Mouse (Mus musculus) G1E (cell line): ENCODE results near the gene Caps2.

ENCODE experiments used
- CTCF ChIP-seq: IDR thresholded peaks from 2 replicates; pipeline ENCODE4 v1.5.1; 2012; ENCODE audit warnings: low read depth, low read length, inconsistent platforms, mixed read lengths
- GATA1 ChIP-seq: IDR thresholded peaks from 2 replicates; pipeline ENCODE4 v1.6.1; 2012; ENCODE audit warnings: borderline replicate concordance, low read length, inconsistent platforms, mixed read lengths

DNA sequence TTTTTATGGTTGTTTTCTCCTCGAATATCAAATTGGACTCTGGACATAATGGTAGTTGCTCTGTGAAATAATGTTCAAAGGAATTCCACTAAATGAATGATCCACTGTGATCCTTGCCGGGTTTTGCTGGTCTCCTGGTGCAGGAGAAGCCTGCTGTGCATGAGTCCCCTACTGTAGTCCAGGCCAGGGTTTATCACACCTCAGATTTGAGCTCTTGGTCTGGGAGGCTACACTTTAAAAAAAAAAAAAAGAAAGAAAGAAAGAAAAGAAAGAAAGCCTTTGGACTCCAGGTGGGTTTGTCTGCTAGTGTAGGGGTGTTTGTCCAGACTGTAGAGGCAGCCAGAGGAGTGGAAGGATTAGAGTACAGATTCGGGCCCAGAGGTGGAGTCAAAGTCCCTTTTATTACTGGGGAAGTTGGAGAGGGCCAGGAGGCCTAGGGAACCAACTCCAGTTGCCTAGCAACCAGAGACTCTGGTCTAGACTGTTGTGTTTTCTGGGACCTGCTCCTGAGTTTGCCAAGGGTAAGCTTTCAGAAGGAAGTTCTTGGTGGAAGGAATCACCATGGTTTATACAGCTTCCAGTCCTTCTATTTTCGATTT lies at the start of gene Caps2:
- TF ChIP-seq CTCF: no peak
- TF ChIP-seq GATA1: no peak
